Mouse (Mus musculus) stomach, adult 2 months (tissue): ENCODE results near the gene Olfr631. TPM values are rescaled to one million over a fixed set of nuclear protein-coding genes. Genes with fewer than 3 reads are reported as not detected.

Experiments
- polyA plus RNA-seq: library from polyadenylated mRNA; depleted of rRNA; stranded (reverse); fragments of >200 nt; gene quantifications from 2 replicates; pipeline ENCODE4 v1.2.3, GENCODE M21; 2012; rRNA removed

The Olfr631 gene
- polyA plus RNA-seq, result not detected in 2 replicates

GRCm38 (mm10) chr7:103928525-103928924, at the start of gene Olfr631:
Gene Olfr631 (plus strand): TSS chr7:103928825.

GRCm38 (mm10) chr7:103886152-103886551, 42.5 kb upstream of the Olfr631 start, which contains the start of gene Olfr66:
Gene Olfr66 (minus strand): TSS chr7:103886252.

GRCm38 (mm10) chr7:103894385-103894784, 34.2 kb upstream of the Olfr631 start, which contains the start of gene Olfr64:
Gene Olfr64 (minus strand): TSS chr7:103894485.

GRCm38 (mm10) chr7:103903187-103903586, 25.4 kb upstream of the Olfr631 start, which contains the start of gene Olfr65:
Gene Olfr65 (plus strand): TSS chr7:103903487.

GRCm38 (mm10) chr7:103934264-103934663, 5.6 kb downstream of the Olfr631 start, which contains the start of gene Olfr632:
Gene Olfr632 (plus strand): TSS chr7:103934347.

GRCm38 (mm10) chr7:103944137-103944536, 15.5 kb downstream of the Olfr631 start, which contains the start of gene Olfr633:
Gene Olfr633 (plus strand): TSS chr7:103944437.

GRCm38 (mm10) chr7:103970852-103971251, 42.2 kb downstream of the Olfr631 start, which contains the start of gene Olfr635:
Gene Olfr635 (plus strand): TSS chr7:103971152.

Other genes with a start within 250 kb of the Olfr631 start
- gene Olfr625-ps1, start 246.1 kb upstream of the Olfr631 start, polyA plus RNA-seq, result not detected in 2 replicates
- gene Olfr243, start 214.2 kb upstream of the Olfr631 start, polyA plus RNA-seq, result not detected in 2 replicates
- gene Olfr628, start 198.5 kb upstream of the Olfr631 start, polyA plus RNA-seq, result not detected in 2 replicates
- not detected in 2 replicates for gene Olfr629, start 183.9 kb upstream of the Olfr631 start, polyA plus RNA-seq
- not detected in 2 replicates for gene Olfr630, start 171.5 kb upstream of the Olfr631 start, polyA plus RNA-seq
- gene Olfr69, start 157.2 kb upstream of the Olfr631 start, polyA plus RNA-seq, result not detected in 2 replicates
- not detected in 2 replicates for gene Olfr68, start 149.1 kb upstream of the Olfr631 start, polyA plus RNA-seq
- gene Olfr67, start 137.0 kb upstream of the Olfr631 start, polyA plus RNA-seq, result not detected in 2 replicates
- 4.5 and 10.0 TPM in 2 replicates for gene Hbb-bt, start 114.8 kb upstream of the Olfr631 start, polyA plus RNA-seq
- gene Hbb-bs, start 100.7 kb upstream of the Olfr631 start, polyA plus RNA-seq, result 47.8 and 134 TPM in 2 replicates
- gene Hbb-bh2, start 88.3 kb upstream of the Olfr631 start, polyA plus RNA-seq, result not detected in 2 replicates
- gene Hbb-bh1, start 85.7 kb upstream of the Olfr631 start, polyA plus RNA-seq, result not detected in 2 replicates
- not detected in 2 replicates for gene Hbb-y, start 75.6 kb upstream of the Olfr631 start, polyA plus RNA-seq
- not detected in 2 replicates for gene Olfr66, start 42.6 kb upstream of the Olfr631 start, polyA plus RNA-seq
- not detected in 2 replicates for gene Olfr64, start 34.3 kb upstream of the Olfr631 start, polyA plus RNA-seq
- gene Olfr65, start 25.3 kb upstream of the Olfr631 start, polyA plus RNA-seq, result not detected in 2 replicates
- not detected in 2 replicates for gene Olfr632, start 5.5 kb downstream of the Olfr631 start, polyA plus RNA-seq
- not detected in 2 replicates for gene Olfr633, start 15.6 kb downstream of the Olfr631 start, polyA plus RNA-seq
- not detected in 2 replicates for gene Olfr635, start 42.3 kb downstream of the Olfr631 start, polyA plus RNA-seq
- not detected in 2 replicates for gene Olfr638, start 69.9 kb downstream of the Olfr631 start, polyA plus RNA-seq
- gene Olfr639, start 88.5 kb downstream of the Olfr631 start, polyA plus RNA-seq, result not detected in 2 replicates
- gene Olfr640, start 96.7 kb downstream of the Olfr631 start, polyA plus RNA-seq, result not detected in 2 replicates
- gene Olfr641, start 106.6 kb downstream of the Olfr631 start, polyA plus RNA-seq, result not detected in 2 replicates
- gene Olfr642, start 123.8 kb downstream of the Olfr631 start, polyA plus RNA-seq, result not detected in 2 replicates
- not detected in 2 replicates for gene 4930516K23Rik, start 132.6 kb downstream of the Olfr631 start, polyA plus RNA-seq
- gene Olfr644, start 143.0 kb downstream of the Olfr631 start, polyA plus RNA-seq, result not detected in 2 replicates
- not detected in 2 replicates for gene Olfr645, start 156.6 kb downstream of the Olfr631 start, polyA plus RNA-seq
- gene Olfr646, start 176.0 kb downstream of the Olfr631 start, polyA plus RNA-seq, result not detected in 2 replicates
- gene Ubqln5, start 201.0 kb downstream of the Olfr631 start, polyA plus RNA-seq, result not detected in 2 replicates
- gene Olfr643, start 208.6 kb downstream of the Olfr631 start, polyA plus RNA-seq, result not detected in 2 replicates
- gene Ubqln3, start 214.5 kb downstream of the Olfr631 start, polyA plus RNA-seq, result not detected in 2 replicates
- not detected in 2 replicates for gene Ubqlnl, start 221.7 kb downstream of the Olfr631 start, polyA plus RNA-seq
- not detected in 2 replicates for gene Olfm5, start 236.0 kb downstream of the Olfr631 start, polyA plus RNA-seq